8 mouse cellular contexts compared by ENCODE assay signal in the genomic region with DNA sequence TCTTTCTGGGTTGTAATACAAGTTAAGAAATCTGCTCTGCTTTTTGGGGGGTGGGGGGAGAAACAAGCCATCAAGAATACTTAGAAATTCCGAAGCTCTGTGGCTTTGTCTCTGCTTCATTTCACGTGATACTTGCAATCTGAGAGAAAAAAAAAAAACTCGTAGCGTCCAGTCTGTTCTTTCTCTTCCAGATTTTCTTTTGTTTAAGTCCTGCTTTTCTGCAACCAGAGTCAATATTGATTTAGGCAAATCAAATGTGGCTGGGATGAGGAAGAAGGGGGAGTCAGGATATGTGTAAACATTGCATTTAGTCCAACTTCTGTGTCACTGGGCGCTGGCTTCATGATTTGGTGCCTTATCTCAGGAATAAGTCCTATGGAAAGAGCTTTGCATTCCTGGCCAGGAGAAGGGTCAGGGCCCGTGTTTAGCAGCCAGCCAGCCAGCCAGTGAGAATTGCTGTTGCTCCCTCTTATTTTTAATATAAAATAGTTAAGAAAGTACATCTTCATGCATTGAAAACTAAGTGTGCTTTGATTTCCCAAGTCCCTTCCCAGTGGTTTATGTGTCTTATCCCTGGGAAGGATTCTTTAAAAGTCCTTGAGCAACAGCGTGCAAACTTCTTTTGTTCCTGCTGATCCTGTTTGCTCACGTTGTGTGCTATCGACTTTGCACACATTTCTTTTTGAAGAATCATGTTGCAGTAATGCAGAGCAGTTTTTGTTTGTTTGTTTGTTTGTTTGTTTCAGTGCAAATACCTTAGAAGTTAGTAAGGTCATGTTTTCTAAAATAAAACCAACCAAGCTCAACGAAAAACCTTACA.
DNase-seq lines count a peak whose midpoint lies in the region; ATAC-seq lines count a peak whose summit lies in the region.

No protein-coding gene starts in this region.

- H3K4me3 ChIP-seq in embryonic facial prominence, embryonic 13.5 days = peak overlapping the region; percentile 61
- H3K4me3 ChIP-seq in stomach, embryonic 16.5 days (replicated peaks; ENCODE audit: low read length) = peak overlapping the region; percentile 55

- ATAC-seq in embryonic facial prominence, embryonic 13.5 days (ENCODE audit: insufficient number of reproducible peaks, insufficient read depth, low FRiP score, low TSS enrichment, low read depth) = no peak
- ATAC-seq in megakaryocyte, adult 5-6 weeks (ENCODE audit: poor library complexity, severe bottlenecking) = peak; percentile 37
- ATAC-seq in stomach, embryonic 16.5 days (ENCODE audit: insufficient read depth, low FRiP score) = peak; percentile 83

- H3K4me1 ChIP-seq in embryonic facial prominence, embryonic 13.5 days = peaks cover 6% of the 10 kb centered on the region; the same call in 1 of the 2 replicates
- H3K4me1 ChIP-seq in stomach, embryonic 16.5 days (ENCODE audit: control insufficient read depth, insufficient read depth, low read length) = peaks cover 7% of the 10 kb centered on the region

- H3K27ac ChIP-seq in embryonic facial prominence, embryonic 13.5 days = peak overlapping the region; percentile 98
- peak overlapping the region; percentile 98 for H3K27ac ChIP-seq in stomach, embryonic 16.5 days (ENCODE audit: low read length)

- peak; percentile 24 for DNase-seq in adrenal gland, postnatal 14 days
- DNase-seq in heart, postnatal 10 days = peak; percentile 69 to 70
- peak; percentile 49 to 63 for DNase-seq in kidney, postnatal 4 days
- no peak for DNase-seq in cerebellum, postnatal 25 days
- DNase-seq in layer of hippocampus, adult 18-20 months (ENCODE audit: low spot score in 2 of 2) = no peak

- H3K9ac ChIP-seq in embryonic facial prominence, embryonic 13.5 days = peak overlapping the region; percentile 88
- H3K9ac ChIP-seq in stomach, embryonic 16.5 days (ENCODE audit: low read length) = peak overlapping the region; percentile 84

- H3K36me3 ChIP-seq in embryonic facial prominence, embryonic 13.5 days = peaks cover 9% of the 10 kb centered on the region; the same call in 1 of the 2 replicates
- no peaks in the 10 kb centered on the region for H3K36me3 ChIP-seq in stomach, embryonic 16.5 days (ENCODE audit: control insufficient read depth, insufficient read depth, low read length)

- H3K4me2 ChIP-seq in embryonic facial prominence, embryonic 13.5 days = peak overlapping the region; percentile 59
- H3K4me2 ChIP-seq in stomach, embryonic 16.5 days (ENCODE audit: low read depth, low read length) = peak overlapping the region; percentile 52

- H3K27me3 ChIP-seq in embryonic facial prominence, embryonic 13.5 days = no peaks in the 10 kb centered on the region
- no peaks in the 10 kb centered on the region for H3K27me3 ChIP-seq in stomach, embryonic 16.5 days (ENCODE audit: control insufficient read depth, insufficient read depth, low read length)

- intact Hi-C loops in heart, postnatal 10 days (cut with DNase I) = loop anchor here (2.0 to 5.0 kb wide), 6 partner anchors 72 to 827 kb away; no protein-coding TSS in a partner anchor

- 8% methylated on average over 10 of the region's 10 CpGs for WGBS in embryonic facial prominence, embryonic 13.5 days
- 5% methylated on average over 10 of the region's 10 CpGs for WGBS in stomach, embryonic 16.5 days

- H3K9me3 ChIP-seq in embryonic facial prominence, embryonic 13.5 days = peaks cover 4% of the 10 kb centered on the region; the same call in 1 of the 2 replicates
- no peaks in the 10 kb centered on the region for H3K9me3 ChIP-seq in stomach, embryonic 16.5 days (replicated peaks; ENCODE audit: control insufficient read depth, low read length)

Comparison
In these comparisons a context has a peak if more than half of its experiments do, and no peak if none do; other contexts are left out.
1. DNase-seq: peak in adrenal gland, postnatal 14 days (single experiment), heart, postnatal 10 days (2 of 2) and kidney, postnatal 4 days (2 of 2); none in cerebellum, postnatal 25 days (0 of 2) and layer of hippocampus, adult 18-20 months (0 of 2).